Mouse (Mus musculus): Measurements from ENCODE around the gene Pilrb2. TPM values are rescaled to one million over a fixed set of nuclear protein-coding genes. Genes with fewer than 3 reads are reported as not detected.

Gene Pilrb2
- polyA plus RNA-seq, 1 experiment from 2014 or later, result not detected

DNA sequence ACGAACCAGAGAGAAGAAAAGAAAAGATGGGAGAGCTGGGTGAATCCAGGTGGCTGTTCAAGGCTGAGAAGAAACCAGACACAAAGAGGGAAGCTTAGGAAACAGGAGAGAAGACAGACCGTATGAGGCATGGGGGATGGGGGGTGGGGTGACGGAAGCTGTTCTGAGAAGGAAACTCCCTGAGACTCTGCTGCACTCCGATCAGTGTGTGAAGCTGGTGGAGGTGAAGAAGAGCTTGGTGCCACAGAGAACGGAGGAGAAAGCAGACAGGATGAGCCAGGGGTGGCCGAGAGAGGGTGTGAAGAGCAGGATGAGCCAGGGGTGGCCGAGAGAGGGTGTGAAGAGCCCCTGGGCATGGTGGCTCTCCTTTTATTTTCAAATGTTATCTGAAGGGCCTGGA lies 45.2 kb downstream of the Pilrb2 start:
- Histone ChIP-seq H3K27ac (ENCODE audit: low read depth, low read length) (no peak overlapping the region), H3K4me2 (ENCODE audit: low read length) (no peak overlapping the region), H3K27me3 (replicated peaks; ENCODE audit: control insufficient read depth, insufficient read depth, low read length) (no peaks in the 10 kb centered on the region), H3K4me3 (ENCODE audit: low read depth, low read length) (no peak overlapping the region), H3K4me1 (ENCODE audit: control insufficient read depth, insufficient read depth, low read length) (no peaks in the 10 kb centered on the region), H3K9me3 (replicated peaks; ENCODE audit: control insufficient read depth, low read length) (no peaks in the 10 kb centered on the region), H3K36me3 (ENCODE audit: control insufficient read depth, insufficient read depth, low read length) (no peaks in the 10 kb centered on the region), H3K9ac (ENCODE audit: low read length) (no peak overlapping the region)
- DNase-seq (ENCODE audit: low spot score) (no peak), ATAC-seq (no peak)
- WGBS, result 79% methylated on average over 7 of the region's 7 CpGs

DNA sequence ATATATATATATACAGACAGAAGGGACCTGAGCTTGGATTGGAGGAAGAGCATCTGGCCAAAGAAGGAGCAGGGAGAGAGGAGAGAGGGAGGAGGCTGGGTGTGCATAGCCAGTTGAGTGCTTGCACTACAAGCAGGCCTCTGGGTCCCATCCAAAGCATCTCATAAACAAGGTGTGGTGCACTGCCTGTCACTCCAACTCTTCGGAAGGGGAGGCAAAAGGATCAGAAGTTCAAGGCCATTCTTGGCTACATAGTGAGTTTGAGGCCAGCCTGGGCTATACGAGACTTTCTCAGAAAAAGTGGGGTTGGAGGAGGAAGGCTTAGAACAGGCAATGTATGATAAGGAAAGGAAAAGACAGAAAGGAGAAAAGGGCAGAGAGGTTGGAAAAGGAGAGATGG lies 45.6 kb downstream of the Pilrb2 start:
- ATAC-seq (no peak), DNase-seq (ENCODE audit: low spot score) (no peak)
- WGBS, result 83% methylated on average over 2 of the region's 2 CpGs
- no peaks in the 10 kb centered on the region for H3K4me1 ChIP-seq (ENCODE audit: control insufficient read depth, insufficient read depth, low read length)
- H3K27ac ChIP-seq (ENCODE audit: low read depth, low read length), result no peak overlapping the region
- H3K4me3 ChIP-seq (ENCODE audit: low read depth, low read length), result no peak overlapping the region
- H3K9ac ChIP-seq (ENCODE audit: low read length), result no peak overlapping the region
- no peaks in the 10 kb centered on the region for H3K9me3 ChIP-seq (replicated peaks; ENCODE audit: control insufficient read depth, low read length)
- H3K36me3 ChIP-seq (ENCODE audit: control insufficient read depth, insufficient read depth, low read length), result no peaks in the 10 kb centered on the region
- H3K27me3 ChIP-seq (replicated peaks; ENCODE audit: control insufficient read depth, insufficient read depth, low read length), result no peaks in the 10 kb centered on the region
- no peak overlapping the region for H3K4me2 ChIP-seq (ENCODE audit: low read length)

DNA sequence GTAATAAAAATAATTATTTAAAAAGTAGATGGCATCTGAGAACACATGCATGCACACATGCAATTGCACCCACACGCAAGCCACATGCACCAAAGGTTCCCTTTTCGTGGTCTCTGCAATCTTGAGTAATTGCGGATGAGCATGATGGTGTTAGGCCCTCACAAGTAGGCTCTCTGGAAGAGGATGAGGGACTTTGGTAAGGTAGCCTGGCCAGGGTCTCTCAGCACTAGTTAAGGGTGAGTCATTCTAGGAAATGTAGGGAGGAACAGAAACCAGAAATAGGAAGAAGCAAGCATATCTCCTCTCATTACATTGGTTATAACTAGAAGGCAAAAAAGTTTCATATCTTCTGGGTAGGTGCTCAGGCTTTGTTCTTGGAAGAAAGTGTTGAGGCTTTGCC lies 46.6 kb downstream of the Pilrb2 start:
- H3K4me3 ChIP-seq (ENCODE audit: low read depth, low read length), result no peak overlapping the region
- H3K9ac ChIP-seq (ENCODE audit: low read length), result no peak overlapping the region
- H3K27me3 ChIP-seq (replicated peaks; ENCODE audit: control insufficient read depth, insufficient read depth, low read length), result no peaks in the 10 kb centered on the region
- H3K36me3 ChIP-seq (ENCODE audit: control insufficient read depth, insufficient read depth, low read length), result no peaks in the 10 kb centered on the region
- no peaks in the 10 kb centered on the region for H3K9me3 ChIP-seq (replicated peaks; ENCODE audit: control insufficient read depth, low read length)
- H3K4me1 ChIP-seq (ENCODE audit: control insufficient read depth, insufficient read depth, low read length), result no peaks in the 10 kb centered on the region
- DNase-seq (ENCODE audit: low spot score), result no peak
- no peak overlapping the region for H3K4me2 ChIP-seq (ENCODE audit: low read length)
- H3K27ac ChIP-seq (ENCODE audit: low read depth, low read length), result no peak overlapping the region
- WGBS, result 91% methylated on average over 3 of the region's 3 CpGs
- ATAC-seq, result no peak

DNA sequence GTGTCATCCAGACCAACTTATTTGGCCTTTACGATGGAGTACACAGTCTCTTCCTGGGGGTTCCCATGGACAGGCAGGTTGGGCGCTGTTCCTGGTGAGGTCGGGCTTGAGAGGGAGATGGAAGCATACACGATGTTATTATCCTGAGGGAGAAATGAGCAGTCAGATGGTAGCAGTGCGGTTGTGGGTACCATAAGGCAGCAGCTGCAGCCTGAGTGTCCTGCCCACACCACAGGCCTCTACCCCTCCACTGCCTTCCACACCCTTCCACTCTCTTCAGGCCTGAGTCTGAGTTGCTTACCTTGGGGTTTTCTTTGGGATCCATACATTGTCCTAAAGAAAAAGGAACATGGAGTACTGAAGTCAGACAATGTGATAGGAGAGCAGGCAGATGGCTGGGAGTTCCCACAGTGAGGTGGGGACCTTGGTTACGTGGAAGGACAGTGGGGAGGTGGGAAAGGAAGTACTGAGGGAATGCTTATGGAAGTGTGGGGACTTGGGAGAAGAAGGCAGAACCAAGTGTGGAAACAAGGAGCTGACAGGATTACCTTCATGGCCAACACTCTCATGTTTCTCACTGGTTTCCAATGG lies 48.1 kb downstream of the Pilrb2 start:
- no peaks in the 10 kb centered on the region for H3K36me3 ChIP-seq (ENCODE audit: control insufficient read depth, insufficient read depth, low read length)
- DNase-seq (ENCODE audit: low spot score), result no peak
- no peak overlapping the region for H3K27ac ChIP-seq (ENCODE audit: low read depth, low read length)
- H3K27me3 ChIP-seq (replicated peaks; ENCODE audit: control insufficient read depth, insufficient read depth, low read length), result no peaks in the 10 kb centered on the region
- H3K9ac ChIP-seq (ENCODE audit: low read length), result no peak overlapping the region
- no peak overlapping the region for H3K4me3 ChIP-seq (ENCODE audit: low read depth, low read length)
- no peak overlapping the region for H3K4me2 ChIP-seq (ENCODE audit: low read length)
- no peaks in the 10 kb centered on the region for H3K9me3 ChIP-seq (replicated peaks; ENCODE audit: control insufficient read depth, low read length)
- WGBS, result 89% methylated on average over 6 of the region's 6 CpGs
- H3K4me1 ChIP-seq (ENCODE audit: control insufficient read depth, insufficient read depth, low read length), result no peaks in the 10 kb centered on the region
- ATAC-seq, result no peak

DNA sequence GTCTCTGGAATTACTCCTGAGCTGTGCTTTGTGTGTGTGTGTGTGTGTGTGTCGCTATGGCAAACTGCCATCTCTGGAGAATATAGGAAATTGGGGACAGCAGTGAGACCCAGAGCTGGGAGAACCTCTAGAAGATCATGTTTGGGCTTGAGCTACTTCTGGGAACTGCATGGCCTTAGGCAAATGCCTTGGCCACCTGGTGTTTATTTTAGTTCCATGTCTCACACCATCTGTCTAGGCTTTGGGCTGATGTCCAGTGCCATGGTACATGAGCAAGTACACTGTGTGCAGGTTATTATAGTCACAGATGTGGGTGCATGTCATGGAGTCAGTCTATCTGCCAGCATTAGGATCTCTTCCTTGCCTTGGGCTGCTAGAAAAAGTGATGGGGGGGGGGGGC lies 49.0 kb downstream of the Pilrb2 start:
- DNase-seq (ENCODE audit: low spot score) (peak; percentile 0), ATAC-seq (no peak)
- Histone ChIP-seq H3K4me1 (ENCODE audit: control insufficient read depth, insufficient read depth, low read length) (no peaks in the 10 kb centered on the region), H3K4me2 (ENCODE audit: low read length) (no peak overlapping the region), H3K36me3 (ENCODE audit: control insufficient read depth, insufficient read depth, low read length) (no peaks in the 10 kb centered on the region), H3K4me3 (ENCODE audit: low read depth, low read length) (no peak overlapping the region), H3K27ac (ENCODE audit: low read depth, low read length) (no peak overlapping the region), H3K27me3 (replicated peaks; ENCODE audit: control insufficient read depth, insufficient read depth, low read length) (no peaks in the 10 kb centered on the region), H3K9ac (ENCODE audit: low read length) (no peak overlapping the region), H3K9me3 (replicated peaks; ENCODE audit: control insufficient read depth, low read length) (no peaks in the 10 kb centered on the region)
- WGBS, result 76% methylated on average over 1 of the region's 1 CpGs

DNA sequence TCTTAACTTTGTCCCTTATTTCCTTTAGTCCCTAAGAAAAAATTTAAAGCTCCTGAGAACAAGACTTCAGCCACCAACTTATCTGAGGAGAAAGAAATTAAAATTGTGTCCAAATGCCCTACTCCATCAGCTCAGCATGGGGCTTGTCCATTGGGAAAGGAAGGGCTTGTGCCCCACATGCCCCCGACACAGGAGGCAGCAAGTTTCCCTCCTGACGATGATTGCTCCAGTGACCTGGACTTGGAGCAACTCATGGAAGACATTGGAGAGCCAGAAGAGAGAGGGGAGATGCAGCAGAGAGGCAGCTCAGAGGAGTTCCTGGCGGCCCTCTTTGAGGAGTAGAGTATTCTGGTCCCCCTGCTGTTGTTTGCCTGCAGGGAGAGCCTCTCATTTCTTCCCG lies 49.5 kb downstream of the Pilrb2 start:
- Histone ChIP-seq H3K27ac (ENCODE audit: low read depth, low read length) (no peak overlapping the region), H3K9ac (ENCODE audit: low read length) (no peak overlapping the region), H3K36me3 (ENCODE audit: control insufficient read depth, insufficient read depth, low read length) (no peaks in the 10 kb centered on the region), H3K4me3 (ENCODE audit: low read depth, low read length) (no peak overlapping the region), H3K4me1 (ENCODE audit: control insufficient read depth, insufficient read depth, low read length) (no peaks in the 10 kb centered on the region), H3K9me3 (replicated peaks; ENCODE audit: control insufficient read depth, low read length) (no peaks in the 10 kb centered on the region), H3K27me3 (replicated peaks; ENCODE audit: control insufficient read depth, insufficient read depth, low read length) (no peaks in the 10 kb centered on the region), H3K4me2 (ENCODE audit: low read length) (no peak overlapping the region)
- ATAC-seq, result no peak
- DNase-seq (ENCODE audit: low spot score), result no peak
- WGBS, result 60% methylated on average over 4 of the region's 4 CpGs

DNA sequence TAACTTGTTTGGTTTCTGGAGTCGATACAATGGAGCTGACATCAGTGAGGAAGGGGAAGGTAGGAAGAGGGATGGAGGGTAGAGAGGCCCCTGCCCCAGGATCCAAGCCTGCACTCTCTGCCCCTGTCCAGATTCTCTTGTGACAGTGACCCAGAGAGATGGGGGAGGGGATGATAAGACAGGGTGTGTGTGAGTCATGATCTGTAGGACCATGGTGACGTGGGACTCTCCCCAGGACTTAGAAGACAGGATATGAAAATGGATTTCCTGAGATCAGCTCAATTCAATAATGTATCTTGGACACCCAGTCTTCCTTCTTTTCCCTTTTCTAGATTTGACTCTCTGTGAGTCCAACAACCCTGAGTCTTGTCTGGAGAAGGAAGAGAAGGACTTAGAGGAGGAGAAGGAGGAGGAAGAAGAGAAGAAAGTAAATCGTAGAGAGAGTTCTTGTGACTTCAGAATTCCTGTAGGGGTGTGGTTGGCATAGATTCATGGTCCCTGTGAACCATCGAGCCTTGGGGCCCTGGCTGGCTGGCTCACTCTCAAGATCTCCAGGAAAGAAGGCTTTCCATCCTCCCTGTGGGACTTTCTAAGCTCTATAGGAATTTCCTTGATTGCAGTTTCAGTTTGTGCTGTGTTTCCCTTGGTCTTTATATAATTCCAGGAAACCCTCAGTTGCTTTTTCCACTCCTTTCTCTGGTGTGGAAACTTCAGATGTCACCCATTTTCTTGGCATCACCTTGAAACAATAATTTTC lies 54.0 kb downstream of the Pilrb2 start:
- Histone ChIP-seq H3K4me2 (ENCODE audit: low read length) (no peak overlapping the region), H3K27me3 (replicated peaks; ENCODE audit: control insufficient read depth, insufficient read depth, low read length) (no peaks in the 10 kb centered on the region), H3K27ac (ENCODE audit: low read depth, low read length) (no peak overlapping the region), H3K4me1 (ENCODE audit: control insufficient read depth, insufficient read depth, low read length) (no peaks in the 10 kb centered on the region), H3K4me3 (ENCODE audit: low read depth, low read length) (no peak overlapping the region), H3K36me3 (ENCODE audit: control insufficient read depth, insufficient read depth, low read length) (no peaks in the 10 kb centered on the region), H3K9ac (ENCODE audit: low read length) (no peak overlapping the region), H3K9me3 (replicated peaks; ENCODE audit: control insufficient read depth, low read length) (no peaks in the 10 kb centered on the region)
- WGBS, result 75% methylated on average over 4 of the region's 4 CpGs
- ATAC-seq (no peak), DNase-seq (ENCODE audit: low spot score) (no peak)

Other genes with a start within 250 kb of the Pilrb2 start
- 0.10 TPM in 1 of 2 replicates, not detected in the other for gene Fbxo24, start 242.8 kb downstream of the Pilrb2 start, polyA plus RNA-seq (2014; fragmentation: Nextera tagmentation; extraction: Ambion mirVana)
- 12.3 and 12.4 TPM in 2 replicates for gene Lrch4, start 242.7 kb downstream of the Pilrb2 start, polyA plus RNA-seq (2014; fragmentation: Nextera tagmentation; extraction: Ambion mirVana)
- gene Gm20605, start 242.6 kb downstream of the Pilrb2 start, polyA plus RNA-seq (2014; fragmentation: Nextera tagmentation; extraction: Ambion mirVana), result 4.6 and 6.6 TPM in 2 replicates
- gene Sap25, start 230.5 kb downstream of the Pilrb2 start, polyA plus RNA-seq (2014; fragmentation: Nextera tagmentation; extraction: Ambion mirVana), result 1.5 and 4.6 TPM in 2 replicates
- gene Irs3, start 226.1 kb downstream of the Pilrb2 start, polyA plus RNA-seq (2014; fragmentation: Nextera tagmentation; extraction: Ambion mirVana), result not detected in 2 replicates
- gene Agfg2, start 187.1 kb downstream of the Pilrb2 start, polyA plus RNA-seq (2014; fragmentation: Nextera tagmentation; extraction: Ambion mirVana), result 10.4 and 11.8 TPM in 2 replicates
- gene Nyap1, start 130.2 kb downstream of the Pilrb2 start, polyA plus RNA-seq (2014; fragmentation: Nextera tagmentation; extraction: Ambion mirVana), result 13.8 and 14.5 TPM in 2 replicates
- 52.3 and 62.1 TPM in 2 replicates for gene Tsc22d4, start 126.1 kb downstream of the Pilrb2 start, polyA plus RNA-seq (2014; fragmentation: Nextera tagmentation; extraction: Ambion mirVana)
- 55.1 and 60.0 TPM in 2 replicates for gene Ppp1r35, start 93.0 kb downstream of the Pilrb2 start, polyA plus RNA-seq (2014; fragmentation: Nextera tagmentation; extraction: Ambion mirVana)
- 13.1 and 13.2 TPM in 2 replicates for gene Mepce, start 84.2 kb downstream of the Pilrb2 start, polyA plus RNA-seq (2014; fragmentation: Nextera tagmentation; extraction: Ambion mirVana)
- gene Zcwpw1, start 84.0 kb downstream of the Pilrb2 start, polyA plus RNA-seq (2014; fragmentation: Nextera tagmentation; extraction: Ambion mirVana), result 7.3 and 7.7 TPM in 2 replicates
- gene Pilra, start 35.5 kb downstream of the Pilrb2 start, polyA plus RNA-seq (2014; fragmentation: Nextera tagmentation; extraction: Ambion mirVana), result 0.33 and 0.67 TPM in 2 replicates
- gene Pilrb1, start 13.7 kb downstream of the Pilrb2 start, polyA plus RNA-seq (2014; fragmentation: Nextera tagmentation; extraction: Ambion mirVana), result 0.17 TPM in 1 of 2 replicates, not detected in the other
- gene Cyp3a13, start 49.8 kb upstream of the Pilrb2 start, polyA plus RNA-seq (2014; fragmentation: Nextera tagmentation; extraction: Ambion mirVana), result not detected in 2 replicates
- 0.07 and 0.08 TPM in 2 replicates for gene Gjc3, start 91.3 kb upstream of the Pilrb2 start, polyA plus RNA-seq (2014; fragmentation: Nextera tagmentation; extraction: Ambion mirVana)
- gene Azgp1, start 109.7 kb upstream of the Pilrb2 start, polyA plus RNA-seq (2014; fragmentation: Nextera tagmentation; extraction: Ambion mirVana), result not detected in 2 replicates
- gene Smok3a, start 149.4 kb upstream of the Pilrb2 start, polyA plus RNA-seq (2014; fragmentation: Nextera tagmentation; extraction: Ambion mirVana), result not detected in 2 replicates
- gene Smok3b, start 149.6 kb upstream of the Pilrb2 start, polyA plus RNA-seq (2014; fragmentation: Nextera tagmentation; extraction: Ambion mirVana), result not detected in 2 replicates
- not detected in 2 replicates for gene Smok3c, start 181.4 kb upstream of the Pilrb2 start, polyA plus RNA-seq (2014; fragmentation: Nextera tagmentation; extraction: Ambion mirVana)
- gene Zkscan1, start 213.3 kb upstream of the Pilrb2 start, polyA plus RNA-seq (2014; fragmentation: Nextera tagmentation; extraction: Ambion mirVana), result 32.6 and 36.6 TPM in 2 replicates
- 137 and 147 TPM in 2 replicates for gene Zscan21, start 245.1 kb upstream of the Pilrb2 start, polyA plus RNA-seq (2014; fragmentation: Nextera tagmentation; extraction: Ambion mirVana)

Measured in forebrain, embryonic 14.5 days (tissue).